Mouse (Mus musculus) spleen, postnatal 36 days (tissue): ENCODE results near the gene Dnajc16.

Source experiments
- DNase-seq, 2 experiments: peaks; one replicate each; pipeline ENCODE4 v3.0.0; 2022; ENCODE audit warnings: low spot score in 2 of 2, mixed read lengths in 1 of 2

The Dnajc16 gene

GRCm38 (mm10) chr4:141763476-141763875, 27.3 kb downstream of the Dnajc16 start:
- DNase-seq, result no peak

GRCm38 (mm10) chr4:141762102-141762598, 28.6 kb downstream of the Dnajc16 start:
- no peak for DNase-seq

GRCm38 (mm10) chr4:141760942-141761341, 29.8 kb downstream of the Dnajc16 start:
- DNase-seq, result no peak

GRCm38 (mm10) chr4:141758874-141759542, 31.7 kb downstream of the Dnajc16 start:
- DNase-seq, result peak in 1 of 2 experiments; percentile 17

- DNase-seq, result no peak
Observed at GRCm38 (mm10) chr4:141757124-141757523, 33.6 kb downstream of the Dnajc16 start.

GRCm38 (mm10) chr4:141755375-141755930, 35.3 kb downstream of the Dnajc16 start:
- DNase-seq, result no peak

GRCm38 (mm10) chr4:141752076-141752421, 38.7 kb downstream of the Dnajc16 start:
- peak; percentile 18 to 33 for DNase-seq

- peak in 1 of 2 experiments; percentile 31 for DNase-seq
Observed at GRCm38 (mm10) chr4:141751419-141752075, 39.2 kb downstream of the Dnajc16 start.

GRCm38 (mm10) chr4:141750826-141751225, 39.9 kb downstream of the Dnajc16 start:
- no peak for DNase-seq

- no peak for DNase-seq
Observed at GRCm38 (mm10) chr4:141749557-141749956, 41.2 kb downstream of the Dnajc16 start.

- no peak for DNase-seq
Observed at GRCm38 (mm10) chr4:141746578-141747346, 44.0 kb downstream of the Dnajc16 start, which contains the start of gene Agmat. Gene Agmat (plus strand): TSS chr4:141746672.

GRCm38 (mm10) chr4:141742381-141742780, 48.4 kb downstream of the Dnajc16 start:
- no peak for DNase-seq

GRCm38 (mm10) chr4:141741856-141742255, 48.9 kb downstream of the Dnajc16 start:
- no peak for DNase-seq

- no peak for DNase-seq
Observed at GRCm38 (mm10) chr4:141738015-141738414, 52.7 kb downstream of the Dnajc16 start.

- no peak for DNase-seq
Observed at GRCm38 (mm10) chr4:141736856-141737255, 53.9 kb downstream of the Dnajc16 start.

GRCm38 (mm10) chr4:141735206-141735560, 55.5 kb downstream of the Dnajc16 start:
- no peak for DNase-seq

GRCm38 (mm10) chr4:141734446-141735205, 56.1 kb downstream of the Dnajc16 start:
- peak; percentile 92 to 94 for DNase-seq

GRCm38 (mm10) chr4:141731766-141732165, 59.0 kb downstream of the Dnajc16 start:
- no peak for DNase-seq

- DNase-seq, result no peak
Observed at GRCm38 (mm10) chr4:141730401-141730800, 60.3 kb downstream of the Dnajc16 start.

- no peak for DNase-seq
Observed at GRCm38 (mm10) chr4:141729266-141729665, 61.5 kb downstream of the Dnajc16 start.

GRCm38 (mm10) chr4:141725738-141726137, 65.0 kb downstream of the Dnajc16 start:
- DNase-seq, result no peak
